Mouse (Mus musculus) neural tube, embryonic 14.5 days (tissue): ENCODE measurements around the gene Fpr2. TPM values are rescaled to one million over a fixed set of nuclear protein-coding genes. Genes with fewer than 3 reads are reported as not detected.

ENCODE experiments used
- ATAC-seq: fragments of 200-750 bp; cut with Nextera tagmentation; 2 replicates; pipeline ENCODE4 v1.8.0; 2017; ENCODE audit warnings: low read depth, mild to moderate bottlenecking, moderate TSS enrichment, moderate library complexity
- H3K27ac ChIP-seq: fragments of 300-500 bp; sonication (generic); 2 replicates; pipeline ENCODE4 v1.5.1; 2014; ENCODE audit warnings: low read depth, mild to moderate bottlenecking, control low read depth, low read length, moderate library complexity, mixed read lengths
- H3K27me3 ChIP-seq: fragments of 300-500 bp; sonication (generic); 2 replicates; pipeline ENCODE4 v1.6.1; 2014; ENCODE audit warnings: low read length; ENCODE audit not compliant: control insufficient read depth, insufficient read depth
- H3K36me3 ChIP-seq: fragments of 300-500 bp; sonication (generic); 2 replicates; pipeline ENCODE4 v1.6.1; 2014; ENCODE audit warnings: low read length, mixed read lengths; ENCODE audit not compliant: control insufficient read depth, insufficient read depth
- H3K4me1 ChIP-seq: fragments of 300-500 bp; sonication (generic); 2 replicates; pipeline ENCODE4 v1.6.1; 2014; ENCODE audit warnings: low read length; ENCODE audit not compliant: control insufficient read depth, insufficient read depth
- H3K4me2 ChIP-seq: fragments of 300-500 bp; sonication (generic); 2 replicates; pipeline ENCODE4 v1.6.1; 2014; ENCODE audit warnings: mild to moderate bottlenecking, low read depth, low read length, control low read depth
- H3K4me3 ChIP-seq: fragments of 300-500 bp; sonication (generic); 2 replicates; pipeline ENCODE4 v1.5.1; 2014; ENCODE audit warnings: low read depth, low read length, control low read depth, mixed read lengths
- H3K9ac ChIP-seq: fragments of 300-500 bp; sonication (generic); replicated peaks from 2 replicates; pipeline ENCODE4 v1.6.1; 2014; ENCODE audit warnings: low read depth, mild to moderate bottlenecking, control low read depth, low read length, mixed read lengths
- H3K9me3 ChIP-seq: fragments of 300-500 bp; sonication (generic); 2 replicates; pipeline ENCODE4 v1.6.1; 2016; ENCODE audit warnings: low read length; ENCODE audit not compliant: control insufficient read depth
- WGBS: fragments of 180-500 bp; shearing (Covaris S2); extraction: QIAGEN DNeasy Blood & Tissue Kit; methylation state at CpG from one replicate; pipeline ENCODE4 v1.1.7; 2014; 5-methylcytosine and 5-hydroxymethylcytosine counted together
- polyA plus RNA-seq: library from polyadenylated mRNA; unstranded; fragments of >200 nt; fragmentation: Nextera tagmentation; extraction: Ambion mirVana; gene quantifications from 2 replicates; pipeline ENCODE4 v1.2.1, GENCODE M21; 2014

Gene Fpr2
- polyA plus RNA-seq, 1 experiment from 2014 or later: not detected

GRCm38 (mm10) chr17:17849906-17850712, 37.5 kb upstream of the Fpr2 start:
- ATAC-seq: peak; percentile 56
- no peaks in the 10 kb centered on the region for H3K9me3 ChIP-seq
- no peak overlapping the region for H3K9ac ChIP-seq
- peak overlapping the region; percentile 24; the same call in 1 of the 2 replicates for H3K4me3 ChIP-seq
- no peak overlapping the region for H3K27ac ChIP-seq
- no peaks in the 10 kb centered on the region for H3K36me3 ChIP-seq
- H3K27me3 ChIP-seq: no peaks in the 10 kb centered on the region
- 18% methylated on average over 55 of the region's 55 CpGs for WGBS
- no peaks in the 10 kb centered on the region for H3K4me1 ChIP-seq
- peak overlapping the region; percentile 37 for H3K4me2 ChIP-seq

- Histone ChIP-seq H3K4me1 (no peaks in the 10 kb centered on the region), H3K36me3 (no peaks in the 10 kb centered on the region), H3K9ac (no peak within 1 kb of the TSS), H3K4me2 (no peak within 1 kb of the TSS), H3K9me3 (no peaks in the 10 kb centered on the region), H3K27me3 (no peaks in the 10 kb centered on the region), H3K4me3 (no peak within 1 kb of the TSS), H3K27ac (no peak within 1 kb of the TSS)
- WGBS: 47% methylated on average over 8 of the region's 8 CpGs
- ATAC-seq: no peak
Observed at GRCm38 (mm10) chr17:17855064-17855838, 32.4 kb upstream of the Fpr2 start, which contains the start of gene Has1. TSS of gene Has1 (minus strand) at chr17:17855205.

DNA sequence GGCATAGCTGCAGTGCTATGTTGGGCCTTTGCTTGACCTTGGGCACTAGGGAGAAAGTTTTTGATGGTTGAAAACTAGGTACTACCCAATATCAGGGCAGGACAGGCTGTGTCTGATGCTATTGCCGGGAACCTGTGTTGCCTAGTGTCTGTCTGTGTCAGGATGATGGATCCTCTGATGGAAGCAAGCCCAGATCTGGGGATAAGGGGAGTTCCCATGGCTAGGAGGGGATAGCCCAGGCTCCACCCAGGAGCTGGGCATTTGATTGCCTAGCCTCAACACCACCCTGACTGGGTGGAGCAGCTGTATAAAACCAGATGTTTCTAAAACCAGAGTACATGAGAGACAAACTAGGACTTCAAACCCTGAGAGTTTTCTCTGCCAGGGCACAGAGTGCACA, 31.0 kb upstream of the Fpr2 start:
- no peak overlapping the region for H3K9ac ChIP-seq
- no peak overlapping the region for H3K27ac ChIP-seq
- H3K27me3 ChIP-seq: no peaks in the 10 kb centered on the region
- 69% methylated on average over 1 of the region's 1 CpGs for WGBS
- H3K9me3 ChIP-seq: no peaks in the 10 kb centered on the region
- no peak overlapping the region for H3K4me3 ChIP-seq
- H3K4me2 ChIP-seq: no peak overlapping the region
- no peak for ATAC-seq
- H3K36me3 ChIP-seq: no peaks in the 10 kb centered on the region
- H3K4me1 ChIP-seq: no peaks in the 10 kb centered on the region

- no peak for ATAC-seq
- no peak overlapping the region for H3K4me2 ChIP-seq
Observed at GRCm38 (mm10) chr17:17857446-17857845, 30.2 kb upstream of the Fpr2 start.

GRCm38 (mm10) chr17:17860110-17860509, 27.5 kb upstream of the Fpr2 start:
- H3K4me1 ChIP-seq: no peaks in the 10 kb centered on the region
- H3K27ac ChIP-seq: no peak overlapping the region
- WGBS: 91% methylated on average over 3 of the region's 3 CpGs
- no peaks in the 10 kb centered on the region for H3K9me3 ChIP-seq
- H3K36me3 ChIP-seq: no peaks in the 10 kb centered on the region
- H3K27me3 ChIP-seq: no peaks in the 10 kb centered on the region
- ATAC-seq: no peak
- no peak overlapping the region for H3K9ac ChIP-seq
- no peak overlapping the region for H3K4me2 ChIP-seq
- H3K4me3 ChIP-seq: no peak overlapping the region

More at GRCm38 (mm10) chr17:17857446-17857845, 30.2 kb upstream of the Fpr2 start:
- no peak overlapping the region for H3K9ac ChIP-seq
- 85% methylated on average over 1 of the region's 1 CpGs for WGBS
- H3K9me3 ChIP-seq: no peaks in the 10 kb centered on the region
- H3K27ac ChIP-seq: no peak overlapping the region
- H3K36me3 ChIP-seq: no peaks in the 10 kb centered on the region
- no peaks in the 10 kb centered on the region for H3K4me1 ChIP-seq
- H3K4me3 ChIP-seq: no peak overlapping the region
- H3K27me3 ChIP-seq: no peaks in the 10 kb centered on the region

GRCm38 (mm10) chr17:17862360-17862759, 25.3 kb upstream of the Fpr2 start:
- no peaks in the 10 kb centered on the region for H3K36me3 ChIP-seq
- 79% methylated on average over 1 of the region's 1 CpGs for WGBS
- H3K27me3 ChIP-seq: no peaks in the 10 kb centered on the region
- H3K4me3 ChIP-seq: no peak overlapping the region
- no peaks in the 10 kb centered on the region for H3K9me3 ChIP-seq
- H3K9ac ChIP-seq: no peak overlapping the region
- no peak overlapping the region for H3K27ac ChIP-seq
- no peak for ATAC-seq
- H3K4me2 ChIP-seq: no peak overlapping the region
- no peaks in the 10 kb centered on the region for H3K4me1 ChIP-seq

- Histone ChIP-seq H3K4me2 (no peak overlapping the region), H3K27ac (no peak overlapping the region), H3K9me3 (no peaks in the 10 kb centered on the region), H3K36me3 (no peaks in the 10 kb centered on the region), H3K4me3 (no peak overlapping the region), H3K27me3 (no peaks in the 10 kb centered on the region), H3K4me1 (no peaks in the 10 kb centered on the region), H3K9ac (no peak overlapping the region)
- no peak for ATAC-seq
- WGBS: 57% methylated on average over 2 of the region's 2 CpGs
Observed at GRCm38 (mm10) chr17:17865168-17865567, 22.5 kb upstream of the Fpr2 start.

- no peak overlapping the region for H3K4me2 ChIP-seq
- WGBS: 86% methylated on average over 11 of the region's 11 CpGs
- no peak for ATAC-seq
- H3K36me3 ChIP-seq: no peaks in the 10 kb centered on the region
- H3K9ac ChIP-seq: no peak overlapping the region
- H3K4me1 ChIP-seq: no peaks in the 10 kb centered on the region
- no peaks in the 10 kb centered on the region for H3K27me3 ChIP-seq
- no peaks in the 10 kb centered on the region for H3K9me3 ChIP-seq
- no peak overlapping the region for H3K4me3 ChIP-seq
- H3K27ac ChIP-seq: no peak overlapping the region
Observed at GRCm38 (mm10) chr17:17866801-17867469, 20.7 kb upstream of the Fpr2 start.
